Mouse (Mus musculus) erythroblast, embryonic 14.5 days (primary cell): ENCODE data around the gene Snapc4.

Experiments used
- GATA1 ChIP-seq: IDR thresholded peaks from 2 replicates; pipeline ENCODE4 v1.6.1; 2012; ENCODE audit warnings: low read length, inconsistent platforms, mixed read lengths
- TAL1 ChIP-seq: IDR thresholded peaks from 3 replicates; pipeline ENCODE4 v1.6.1; 2012; ENCODE audit warnings: low read length, inconsistent platforms, mixed read lengths

DNA sequence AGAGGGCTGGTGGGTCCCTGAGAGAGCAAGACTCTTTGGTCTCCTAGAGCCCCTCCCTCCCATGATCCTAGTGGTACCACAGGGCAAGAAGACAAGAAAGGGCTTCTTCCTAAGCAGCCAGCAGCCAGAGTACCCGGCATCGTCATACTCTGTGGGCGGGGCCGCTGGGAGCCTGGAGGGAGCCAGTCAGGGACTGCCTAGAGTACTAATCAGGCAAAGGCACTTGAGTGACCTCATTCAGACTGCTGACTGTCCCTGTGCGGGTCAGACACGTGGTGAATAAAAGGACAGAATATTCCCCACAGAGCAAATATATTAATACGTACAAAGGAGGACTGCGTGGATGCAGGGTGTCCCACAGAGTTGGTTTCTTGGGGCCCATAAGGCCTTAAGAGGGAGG, 51.1 kb downstream of the Snapc4 start:
- no peak for TF ChIP-seq TAL1
- no peak for TF ChIP-seq GATA1
